Mouse (Mus musculus) adrenal gland, postnatal 10 days (tissue): Measurements from ENCODE around the gene Siva1. TPM values are rescaled to one million over a fixed set of nuclear protein-coding genes. Genes with fewer than 3 reads are reported as not detected.
A peak's percentile ranks its signal among the peaks of the same experiment; 100 is the strongest.

Experiments used
- DNase-seq: peaks from one replicate; pipeline ENCODE4 v3.0.0; 2021; ENCODE audit warnings: mixed read lengths
- long read RNA-seq, 2 experiments: library from polyadenylated mRNA; stranded (forward); transcript quantifications; one replicate each; pipeline ENCODE4 v2.0.0; 2021
- total RNA-seq, 2 experiments: library from RNA; stranded (reverse); gene quantifications; 2 replicates each; pipeline ENCODE4 v1.2.3; 2021

The Siva1 gene
- 10 to 100 TPM; 35.9 to 46.7 TPM for total RNA-seq
- long read RNA-seq, experiment 1, transcript Siva1-201 (4 exons, 924 nt), result major isoform, 74 of 78 reads
- long read RNA-seq, experiment 1, partial matches to known transcripts, result 0 of 78 reads
- long read RNA-seq, experiment 1, other reads (novel, unspliced or antisense), result 2 of 78 reads
- long read RNA-seq, experiment 2, transcript Siva1-205 (1 exons, 1,317 nt), result minor isoform, 5 of 73 reads
- long read RNA-seq, experiment 2, transcript Siva1-201 (4 exons, 924 nt), result major isoform, 61 of 73 reads
- long read RNA-seq, experiment 2, partial matches to known transcripts, result 4 of 73 reads
- long read RNA-seq, experiment 2, other reads (novel, unspliced or antisense), result 1 of 73 reads

- peak; percentile 100 for DNase-seq
Measured at GRCm38 (mm10) chr12:112644180-112644854, at the start of gene Siva1. TSS of gene Siva1 (plus strand) at chr12:112644679.

GRCm38 (mm10) chr12:112594989-112595388, 49.5 kb upstream of the Siva1 start:
- DNase-seq, result no peak

- DNase-seq, result peak; percentile 55
Measured at GRCm38 (mm10) chr12:112595626-112596025, 48.9 kb upstream of the Siva1 start.

- peak; percentile 39 for DNase-seq
Measured at GRCm38 (mm10) chr12:112596454-112596853, 48.0 kb upstream of the Siva1 start.

- DNase-seq, result no peak
Measured at GRCm38 (mm10) chr12:112596891-112597500, 47.5 kb upstream of the Siva1 start.

GRCm38 (mm10) chr12:112597618-112598017, 46.9 kb upstream of the Siva1 start:
- DNase-seq, result peak; percentile 74

- no peak for DNase-seq
Measured at GRCm38 (mm10) chr12:112599198-112599597, 45.3 kb upstream of the Siva1 start.

GRCm38 (mm10) chr12:112599942-112600611, 44.4 kb upstream of the Siva1 start:
- DNase-seq, result no peak

- DNase-seq, result peak; percentile 52
Measured at GRCm38 (mm10) chr12:112604022-112604421, 40.5 kb upstream of the Siva1 start.

GRCm38 (mm10) chr12:112604709-112605649, 39.5 kb upstream of the Siva1 start:
- DNase-seq, result peak; percentile 61

GRCm38 (mm10) chr12:112605766-112606165, 38.7 kb upstream of the Siva1 start:
- DNase-seq, result peak; percentile 93

- peak; percentile 42 for DNase-seq
Measured at GRCm38 (mm10) chr12:112606998-112607397, 37.5 kb upstream of the Siva1 start.

- no peak for DNase-seq
Measured at GRCm38 (mm10) chr12:112609031-112609430, 35.4 kb upstream of the Siva1 start.

- no peak for DNase-seq
Measured at GRCm38 (mm10) chr12:112616668-112617067, 27.8 kb upstream of the Siva1 start.

- no peak for DNase-seq
Measured at GRCm38 (mm10) chr12:112617184-112617583, 27.3 kb upstream of the Siva1 start.

- DNase-seq, result peak; percentile 80
Measured at GRCm38 (mm10) chr12:112617898-112618380, 26.5 kb upstream of the Siva1 start.

- peak; percentile 26 for DNase-seq
Measured at GRCm38 (mm10) chr12:112618981-112619685, 25.3 kb upstream of the Siva1 start.

GRCm38 (mm10) chr12:112619686-112620353, 24.7 kb upstream of the Siva1 start, which contains the start of gene Adssl1:
TSS of gene Adssl1 (plus strand) at chr12:112620045.
- peak; percentile 84 for DNase-seq

GRCm38 (mm10) chr12:112620354-112621061, 24.0 kb upstream of the Siva1 start:
- DNase-seq, result no peak
